ENCODE assay signal across 20 mouse cellular contexts in the genomic region with DNA sequence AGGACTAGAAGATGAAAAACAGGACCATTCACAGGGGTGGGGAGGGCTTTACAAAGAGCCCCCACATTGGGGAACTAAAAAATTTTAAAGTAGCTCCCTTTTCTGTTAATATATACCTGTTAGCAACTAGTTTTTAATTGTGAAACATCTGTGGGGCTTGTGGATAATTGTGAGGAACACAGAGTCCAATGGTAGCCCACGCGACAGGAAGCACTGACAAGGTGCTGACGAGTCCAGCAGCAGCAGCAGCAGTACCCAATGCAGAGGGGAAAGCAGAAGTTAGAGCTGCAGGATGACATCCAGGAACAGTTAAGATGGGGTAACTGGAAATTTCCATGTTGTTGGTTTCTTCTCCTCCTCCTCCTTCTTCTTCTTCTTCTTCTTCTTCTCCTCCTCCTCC.
DNase-seq lines count a peak whose midpoint lies in the region; ATAC-seq and TF ChIP-seq lines count a peak whose summit lies in the region.
"Had no signal": no experiment of that assay in that cellular context is flagged by ENCODE, and none has a peak within 500 bp of the region (broad histone marks: within the 10 kb centered on the region; RNA-seq: fewer than 3 reads in every experiment).

No protein-coding gene starts in this region.

- no peak overlapping the region for H3K4me3 ChIP-seq in kidney, postnatal 0 days (replicated peaks; ENCODE audit: low read depth, low read length)
- H3K4me3 ChIP-seq: heart, adult 2 months; hindbrain, embryonic 13.5 days; limb, embryonic 12.5 days; liver, embryonic 12.5 days; midbrain, embryonic 12.5 days; neural tube, embryonic 12.5 days had no signal

- no peaks in the 10 kb centered on the region for H3K27me3 ChIP-seq in kidney, postnatal 0 days (ENCODE audit: insufficient read depth, low read length)
- H3K27me3 ChIP-seq: CH12.LX; hindbrain, embryonic 13.5 days; limb, embryonic 12.5 days; liver, embryonic 12.5 days; midbrain, embryonic 12.5 days; neural tube, embryonic 12.5 days had no signal

- H3K4me2 ChIP-seq in kidney, postnatal 0 days (ENCODE audit: low read length) = no peak overlapping the region
- H3K4me2 ChIP-seq: hindbrain, embryonic 13.5 days; limb, embryonic 12.5 days; liver, embryonic 12.5 days; midbrain, embryonic 12.5 days; neural tube, embryonic 12.5 days had no signal

- no peaks in the 10 kb centered on the region for H3K9me3 ChIP-seq in kidney, postnatal 0 days (replicated peaks; ENCODE audit: low read length)
- H3K9me3 ChIP-seq: hindbrain, embryonic 13.5 days; limb, embryonic 12.5 days; liver, embryonic 12.5 days; midbrain, embryonic 12.5 days; neural tube, embryonic 12.5 days had no signal

- H3K27ac ChIP-seq in kidney, postnatal 0 days = peak overlapping the region; percentile 54; the same call in 1 of the 2 replicates
- H3K27ac ChIP-seq: heart, adult 2 months; hindbrain, embryonic 13.5 days; limb, embryonic 12.5 days; liver, embryonic 12.5 days; midbrain, embryonic 12.5 days; neural tube, embryonic 12.5 days had no signal

- H3K4me1 ChIP-seq in kidney, postnatal 0 days (replicated peaks; ENCODE audit: insufficient read depth, low read length) = no peaks in the 10 kb centered on the region
- H3K4me1 ChIP-seq: hindbrain, embryonic 13.5 days; liver, embryonic 12.5 days; midbrain, embryonic 12.5 days; neural tube, embryonic 12.5 days had no signal

- 68% methylated on average over 3 of the region's 3 CpGs for WGBS in kidney, postnatal 0 days

- H3K9ac ChIP-seq in kidney, postnatal 0 days (ENCODE audit: low read depth, low read length) = no peak overlapping the region
- H3K9ac ChIP-seq: hindbrain, embryonic 13.5 days; limb, embryonic 12.5 days; liver, embryonic 12.5 days; midbrain, embryonic 12.5 days; neural tube, embryonic 12.5 days had no signal

- ATAC-seq in kidney, postnatal 0 days (replicated peaks; ENCODE audit: low FRiP score, low read depth) = no peak
- ATAC-seq in granulocyte monocyte progenitor cell, adult 5-6 weeks (replicated peaks; ENCODE audit: poor library complexity, severe bottlenecking) = peak; percentile 99
- ATAC-seq: liver, embryonic 12.5 days had no signal

- peak; percentile 85 for DNase-seq in heart, adult 11 months
- DNase-seq in heart, adult 9 months (ENCODE audit: low spot score in 2 of 2) = no peak
- no peak for DNase-seq in kidney, postnatal 0 days (ENCODE audit: low spot score)
- DNase-seq in kidney, adult 8-10 months = no peak
- DNase-seq in adrenal gland, adult 8-10 months = no peak
- DNase-seq in layer of hippocampus, postnatal 25 days (ENCODE audit: extremely low spot score in 1 of 2, low spot score in 1 of 2) = no peak
- DNase-seq: adrenal gland, postnatal 10 days; layer of hippocampus, adult 9-11 months; lung, adult 2 months; lung, postnatal 4 days; spleen, adult 18-20 months; thymus, postnatal 36 days had no signal

- no peaks in the 10 kb centered on the region for H3K36me3 ChIP-seq in kidney, postnatal 0 days (ENCODE audit: insufficient read depth, low read length)
- H3K36me3 ChIP-seq: hindbrain, embryonic 13.5 days; limb, embryonic 12.5 days; liver, embryonic 12.5 days; midbrain, embryonic 12.5 days; neural tube, embryonic 12.5 days had no signal

- TF ChIP-seq CTCF in kidney, postnatal 0 days (IDR thresholded peaks at IDR 0.05; ENCODE audit: low read depth) = no peak
